Mouse (Mus musculus) liver, adult 2 months (tissue): ENCODE measurements around the gene Atp2c2. TPM values are rescaled to one million over a fixed set of nuclear protein-coding genes. Genes with fewer than 3 reads are reported as not detected.
A peak's percentile ranks its signal among the peaks of the same experiment; 100 is the strongest.

Experiments used
- DNase-seq: peaks from one replicate; pipeline ENCODE4 v3.0.0-alpha.2; 2011; ENCODE audit warnings: low read depth, low spot score; ENCODE audit errors: extremely low read depth
- H3K27ac ChIP-seq: fragments of 200-500 bp; replicated peaks from 2 replicates; pipeline ENCODE4 v1.5.1; 2012; ENCODE audit warnings: low read depth, mild to moderate bottlenecking, control low read depth, inconsistent platforms, low read length; ENCODE audit not compliant: insufficient read depth
- H3K27me3 ChIP-seq: fragments of 200-500 bp; 2 replicates; pipeline ENCODE4 v1.6.1; 2012; ENCODE audit warnings: mild to moderate bottlenecking, moderate library complexity, low read length, inconsistent platforms; ENCODE audit not compliant: control insufficient read depth, insufficient read depth
- H3K36me3 ChIP-seq: fragments of 200-500 bp; 2 replicates; pipeline ENCODE4 v1.6.1; 2012; ENCODE audit warnings: low read length, inconsistent platforms; ENCODE audit not compliant: control insufficient read depth, insufficient read depth
- H3K4me1 ChIP-seq: fragments of 200-500 bp; 2 replicates; pipeline ENCODE4 v1.6.1; 2011; ENCODE audit warnings: low read length; ENCODE audit not compliant: control insufficient read depth, insufficient read depth
- H3K4me3 ChIP-seq: fragments of 200-500 bp; 2 replicates; pipeline ENCODE4 v1.5.1; 2011; ENCODE audit warnings: low read depth, mild to moderate bottlenecking, control low read depth, low read length, moderate library complexity; ENCODE audit not compliant: insufficient read depth
- H3K79me2 ChIP-seq: fragments of 200-500 bp; 2 replicates; pipeline ENCODE4 v1.6.1; 2012; ENCODE audit warnings: inconsistent platforms, mild to moderate bottlenecking, low read length, moderate library complexity; ENCODE audit not compliant: control insufficient read depth, insufficient read depth
- H3K9ac ChIP-seq: fragments of 200-500 bp; 2 replicates; pipeline ENCODE4 v1.6.1; 2012; ENCODE audit warnings: low read depth, mild to moderate bottlenecking, control low read depth, inconsistent platforms, low read length
- CTCF ChIP-seq: fragments of 200-500 bp; IDR thresholded peaks from 2 replicates; pipeline ENCODE4 v1.5.1; 2011; ENCODE audit warnings: low read depth, low read length, control low read depth
- POLR2A ChIP-seq: fragments of 200-500 bp; IDR thresholded peaks from 2 replicates; pipeline ENCODE4 v1.6.1; 2011; ENCODE audit warnings: low read length, control low read depth; ENCODE audit not compliant: insufficient read depth; ENCODE audit errors: extremely low read depth
- WGBS: fragments of 180-500 bp; shearing (Covaris S2); methylation state at CpG from one replicate; pipeline ENCODE4 v1.1.7; 2018; 5-methylcytosine and 5-hydroxymethylcytosine counted together
- polyA plus RNA-seq: library from polyadenylated mRNA; depleted of rRNA; stranded (reverse); fragments of >200 nt; gene quantifications from 2 replicates; pipeline ENCODE4 v1.2.3, GENCODE M21; 2012
- total RNA-seq: library from RNA; depleted of rRNA; stranded (reverse); fragments of >200 nt; gene quantifications from 2 replicates; pipeline ENCODE4 v1.2.3, GENCODE M21; 2014

The Atp2c2 gene
- total and polyA plus RNA-seq, 2 experiments: not detected

GRCm38 (mm10) chr8:119691989-119692388 is 7.8 kb upstream of the Atp2c2 start:
- 56% methylated on average over 4 of the region's 4 CpGs for WGBS
- H3K79me2 ChIP-seq: no peaks in the 10 kb centered on the region
- TF ChIP-seq POLR2A (no peak), CTCF (no peak)

GRCm38 (mm10) chr8:119694696-119695095 is 5.1 kb upstream of the Atp2c2 start:
- Histone ChIP-seq H3K4me3 (no peak overlapping the region), H3K27ac (no peak overlapping the region), H3K9ac (no peak overlapping the region), H3K4me1 (peaks cover 3% of the 10 kb centered on the region; the same call in 1 of the 2 replicates), H3K27me3 (no peaks in the 10 kb centered on the region), H3K36me3 (no peaks in the 10 kb centered on the region), H3K79me2 (no peaks in the 10 kb centered on the region)
- TF ChIP-seq POLR2A (no peak), CTCF (no peak)
- DNase-seq: no peak
- WGBS: 62% methylated on average over 7 of the region's 7 CpGs

More at GRCm38 (mm10) chr8:119691989-119692388, 7.8 kb upstream of the Atp2c2 start:
- no peaks in the 10 kb centered on the region for H3K36me3 ChIP-seq
- no peak overlapping the region for H3K4me3 ChIP-seq
- H3K9ac ChIP-seq: no peak overlapping the region
- H3K27ac ChIP-seq: no peak overlapping the region
- no peak for DNase-seq
- no peaks in the 10 kb centered on the region for H3K27me3 ChIP-seq
- H3K4me1 ChIP-seq: no peaks in the 10 kb centered on the region

- Histone ChIP-seq H3K27me3 (no peaks in the 10 kb centered on the region), H3K27ac (no peak overlapping the region), H3K4me3 (no peak overlapping the region), H3K79me2 (no peaks in the 10 kb centered on the region), H3K4me1 (peaks cover 3% of the 10 kb centered on the region; the same call in 1 of the 2 replicates), H3K36me3 (no peaks in the 10 kb centered on the region), H3K9ac (no peak overlapping the region)
- 90% methylated on average over 2 of the region's 2 CpGs for WGBS
- TF ChIP-seq POLR2A (no peak), CTCF (no peak)
- no peak for DNase-seq
Measured at GRCm38 (mm10) chr8:119697163-119697562, 2.6 kb upstream of the Atp2c2 start.

GRCm38 (mm10) chr8:119698960-119699359 is 849 bp upstream of the Atp2c2 start:
- Histone ChIP-seq H3K4me1 (peaks cover 3% of the 10 kb centered on the region; the same call in 1 of the 2 replicates), H3K36me3 (no peaks in the 10 kb centered on the region), H3K79me2 (no peaks in the 10 kb centered on the region), H3K4me3 (no peak overlapping the region), H3K27me3 (no peaks in the 10 kb centered on the region), H3K9ac (no peak overlapping the region), H3K27ac (no peak overlapping the region)
- peak; percentile 83 for DNase-seq
- 6% methylated on average over 12 of the region's 12 CpGs for WGBS
- TF ChIP-seq POLR2A: no peak
- TF ChIP-seq CTCF: peak; percentile 97

- Histone ChIP-seq H3K9ac (no peak overlapping the region), H3K27me3 (no peaks in the 10 kb centered on the region), H3K36me3 (no peaks in the 10 kb centered on the region), H3K4me1 (peaks cover 3% of the 10 kb centered on the region; the same call in 1 of the 2 replicates), H3K4me3 (no peak overlapping the region), H3K27ac (no peak overlapping the region), H3K79me2 (no peaks in the 10 kb centered on the region)
- TF ChIP-seq CTCF (no peak), POLR2A (no peak)
- peak; percentile 56 for DNase-seq
- 33% methylated on average over 7 of the region's 7 CpGs for WGBS
Measured at GRCm38 (mm10) chr8:119702965-119703364, 3.2 kb downstream of the Atp2c2 start.

GRCm38 (mm10) chr8:119707146-119707545 is 7.3 kb downstream of the Atp2c2 start:
- Histone ChIP-seq H3K36me3 (no peaks in the 10 kb centered on the region), H3K27me3 (no peaks in the 10 kb centered on the region), H3K4me1 (no peaks in the 10 kb centered on the region), H3K4me3 (no peak overlapping the region), H3K9ac (no peak overlapping the region), H3K79me2 (no peaks in the 10 kb centered on the region), H3K27ac (no peak overlapping the region)
- WGBS: 89% methylated on average over 9 of the region's 9 CpGs
- no peak for DNase-seq
- TF ChIP-seq CTCF (no peak), POLR2A (no peak)
